Mouse (Mus musculus): ENCODE results near the gene Arhgap29. TPM values are rescaled to one million over a fixed set of nuclear protein-coding genes. Genes with fewer than 3 reads are reported as not detected.

Arhgap29 gene
- polyA plus RNA-seq, 1 experiment from 2014 or later = 129 TPM

- ChIA-PET CTCF (interaction anchor here (0.7 to 1.1 kb wide), 3 partner anchors 12 to 149 kb away, joined by 3 read pairs; no protein-coding TSS in a partner anchor), POLR2A (interaction anchor here (1.0 to 1.5 kb wide), 2 partner anchors 11 to 35 kb away, joined by 3 to 4 read pairs; no protein-coding TSS in a partner anchor)
- in situ Hi-C loops (cut with MboI; ENCODE audit: low pct_unique_long_range_greater_than_20kb) = loop anchor here (5.0 kb wide), 1 partner anchor 54 kb away; no protein-coding TSS in a partner anchor
- no peaks in the 10 kb centered on the region for H3K27me3 ChIP-seq
- ATAC-seq (peak; percentile 37), DNase-seq (ENCODE audit: low read depth, low spot score) (peak; percentile 62)
- no peak for TF ChIP-seq CTCF (IDR thresholded peaks at IDR 0.05)
Observed at GRCm38 (mm10) chr3:122047921-122048861, 95.8 kb downstream of the Arhgap29 start.

GRCm38 (mm10) chr3:122049158-122049557 lies 96.8 kb downstream of the Arhgap29 start:
- no peaks in the 10 kb centered on the region for H3K27me3 ChIP-seq
- ATAC-seq (peak; percentile 22), DNase-seq (ENCODE audit: low read depth, low spot score) (no peak)
- in situ Hi-C loops (cut with MboI; ENCODE audit: low pct_unique_long_range_greater_than_20kb) = loop anchor here (5.0 kb wide), 1 partner anchor 53 kb away; no protein-coding TSS in a partner anchor
- ChIA-PET CTCF (interaction anchor here (0.8 to 1.1 kb wide), 2 partner anchors 54 to 150 kb away, joined by 3 read pairs; no protein-coding TSS in a partner anchor), POLR2A (no interaction called here)
- TF ChIP-seq CTCF (IDR thresholded peaks at IDR 0.05) = no peak

GRCm38 (mm10) chr3:122058439-122059198 lies 106.3 kb downstream of the Arhgap29 start:
- DNase-seq (ENCODE audit: low read depth, low spot score) (no peak), ATAC-seq (no peak)
- ChIA-PET CTCF (interaction anchor here (1.4 kb wide), 1 partner anchor 61 kb away, joined by 3 read pairs; no protein-coding TSS in a partner anchor), POLR2A (no interaction called here)
- no peak for TF ChIP-seq CTCF (IDR thresholded peaks at IDR 0.05)
- in situ Hi-C loops (cut with MboI; ENCODE audit: low pct_unique_long_range_greater_than_20kb) = no loop called here
- no peaks in the 10 kb centered on the region for H3K27me3 ChIP-seq

- CTCF ChIA-PET = interaction anchor here (1.0 to 1.7 kb wide), 2 partner anchors 10 kb away, joined by 3 to 4 read pairs; no protein-coding TSS in a partner anchor
Observed at GRCm38 (mm10) chr3:122062586-122062985, 110.2 kb downstream of the Arhgap29 start.

GRCm38 (mm10) chr3:122064556-122065410 lies 112.4 kb downstream of the Arhgap29 start:
- POLR2A ChIA-PET = interaction anchor here (0.6 to 0.7 kb wide), 2 partner anchors 67 to 178 kb away, joined by 3 read pairs; no protein-coding TSS in a partner anchor
- TF ChIP-seq CTCF (IDR thresholded peaks at IDR 0.05) = no peak
- in situ Hi-C loops (cut with MboI; ENCODE audit: low pct_unique_long_range_greater_than_20kb) = no loop called here
- DNase-seq (ENCODE audit: low read depth, low spot score) (no peak), ATAC-seq (no peak)
- CTCF ChIA-PET = interaction anchor here (1.0 kb wide), 1 partner anchor 10 kb away, joined by 3 read pairs; no protein-coding TSS in a partner anchor
- H3K27me3 ChIP-seq = no peaks in the 10 kb centered on the region

More at GRCm38 (mm10) chr3:122062586-122062985, 110.2 kb downstream of the Arhgap29 start:
- in situ Hi-C loops (cut with MboI; ENCODE audit: low pct_unique_long_range_greater_than_20kb) = no loop called here
- POLR2A ChIA-PET = interaction anchor here (0.9 kb wide), 1 partner anchor 139 kb away, joined by 3 read pairs; no protein-coding TSS in a partner anchor
- ATAC-seq = no peak
- no peak for TF ChIP-seq CTCF (IDR thresholded peaks at IDR 0.05)
- no peaks in the 10 kb centered on the region for H3K27me3 ChIP-seq
- DNase-seq (ENCODE audit: low read depth, low spot score) = no peak

Other genes with a start within 250 kb of the Arhgap29 start
- gene F3, start 229.0 kb upstream of the Arhgap29 start, polyA plus RNA-seq (2021) = 164 TPM
- 115 TPM for gene Abcd3, start 137.2 kb upstream of the Arhgap29 start, polyA plus RNA-seq (2021)
- 1.5 TPM for gene Abca4, start 91.9 kb downstream of the Arhgap29 start, polyA plus RNA-seq (2021)